Mouse (Mus musculus): ENCODE results near the gene Gstm6.

Gstm6 gene

GRCm38 (mm10) chr3:107941261-107941660, 2.3 kb downstream of the Gstm6 start:
- DNase-seq (ENCODE audit: low spot score): no peak

GRCm38 (mm10) chr3:107940524-107940923, 3.0 kb downstream of the Gstm6 start:
- no peak for DNase-seq (ENCODE audit: low spot score)

GRCm38 (mm10) chr3:107939830-107940229, 3.7 kb downstream of the Gstm6 start:
- DNase-seq (ENCODE audit: low spot score): no peak

- peak; percentile 38 for DNase-seq (ENCODE audit: low spot score)
These were observed 4.1 kb downstream of the Gstm6 start for GRCm38 (mm10) chr3:107939403-107939802.

- DNase-seq (ENCODE audit: low spot score): no peak
These were observed 7.7 kb downstream of the Gstm6 start for GRCm38 (mm10) chr3:107935888-107936287.

- no peak for DNase-seq (ENCODE audit: low spot score)
These were observed 8.3 kb downstream of the Gstm6 start for GRCm38 (mm10) chr3:107935268-107935667.

- no peak for DNase-seq (ENCODE audit: low spot score)
These were observed 11.4 kb downstream of the Gstm6 start for GRCm38 (mm10) chr3:107932128-107932527.

GRCm38 (mm10) chr3:107931670-107932069, 11.9 kb downstream of the Gstm6 start, which contains the start of gene Gstm7:
TSS of gene Gstm7 (minus strand) at chr3:107931817.
- peak; percentile 96 for DNase-seq (ENCODE audit: low spot score)

- no peak for DNase-seq (ENCODE audit: low spot score)
These were observed 12.4 kb downstream of the Gstm6 start for GRCm38 (mm10) chr3:107931134-107931533.

GRCm38 (mm10) chr3:107929731-107930130, 13.8 kb downstream of the Gstm6 start:
- DNase-seq (ENCODE audit: low spot score): no peak

GRCm38 (mm10) chr3:107929243-107929642, 14.3 kb downstream of the Gstm6 start:
- DNase-seq (ENCODE audit: low spot score): no peak

- no peak for DNase-seq (ENCODE audit: low spot score)
These were observed 14.9 kb downstream of the Gstm6 start for GRCm38 (mm10) chr3:107928691-107929090.

- no peak for DNase-seq (ENCODE audit: low spot score)
These were observed 15.7 kb downstream of the Gstm6 start for GRCm38 (mm10) chr3:107927841-107928240.

- no peak for DNase-seq (ENCODE audit: low spot score)
These were observed 18.2 kb downstream of the Gstm6 start for GRCm38 (mm10) chr3:107925335-107925734.

GRCm38 (mm10) chr3:107920348-107920747, 23.2 kb downstream of the Gstm6 start:
- no peak for DNase-seq (ENCODE audit: low spot score)

- DNase-seq (ENCODE audit: low spot score): peak; percentile 50
These were observed 25.7 kb downstream of the Gstm6 start for GRCm38 (mm10) chr3:107917783-107918408.

GRCm38 (mm10) chr3:107917097-107917496, 26.5 kb downstream of the Gstm6 start:
- DNase-seq (ENCODE audit: low spot score): no peak

- no peak for DNase-seq (ENCODE audit: low spot score)
These were observed 26.9 kb downstream of the Gstm6 start for GRCm38 (mm10) chr3:107916674-107917073.

- no peak for DNase-seq (ENCODE audit: low spot score)
These were observed 37.6 kb downstream of the Gstm6 start for GRCm38 (mm10) chr3:107905942-107906341.

- no peak for DNase-seq (ENCODE audit: low spot score)
These were observed 42.4 kb downstream of the Gstm6 start for GRCm38 (mm10) chr3:107900955-107901673.

GRCm38 (mm10) chr3:107898691-107899090, 44.9 kb downstream of the Gstm6 start:
- no peak for DNase-seq (ENCODE audit: low spot score)

- peak; percentile 82 for DNase-seq (ENCODE audit: low spot score)
These were observed 47.6 kb downstream of the Gstm6 start, which contains the start of gene Gstm5 for GRCm38 (mm10) chr3:107895720-107896569. TSS of gene Gstm5 (plus strand) at chr3:107895821.

Data from yolk sac, embryonic 10.5 days (tissue).